Mouse (Mus musculus) liver, embryonic 14.5 days (tissue): ENCODE data around the gene Cacna1a. TPM values are rescaled to one million over a fixed set of nuclear protein-coding genes. Genes with fewer than 3 reads are reported as not detected.

ENCODE experiments used
- ATAC-seq: fragments of 200-750 bp; cut with Nextera tagmentation; 2 replicates; pipeline ENCODE4 v1.8.0; 2017; ENCODE audit warnings: moderate number of reproducible peaks, mild to moderate bottlenecking, moderate library complexity; ENCODE audit not compliant: insufficient read depth
- DNase-seq, 3 experiments: peaks; one replicate each; pipeline ENCODE4 v3.0.0-alpha.2; 2012 to 2013; ENCODE audit warnings: low read depth in 3 of 3, low spot score in 3 of 3
- H3K27ac ChIP-seq: fragments of 300-500 bp; sonication (generic); 2 replicates; pipeline ENCODE4 v1.5.1; 2014; ENCODE audit warnings: moderate library complexity, mild to moderate bottlenecking, control low read depth, inconsistent platforms
- H3K27me3 ChIP-seq: fragments of 300-500 bp; sonication (generic); 2 replicates; pipeline ENCODE4 v1.6.1; 2014; ENCODE audit warnings: mild to moderate bottlenecking, low read length, moderate library complexity; ENCODE audit not compliant: control insufficient read depth, insufficient read depth
- H3K36me3 ChIP-seq: fragments of 300-500 bp; sonication (generic); replicated peaks from 2 replicates; pipeline ENCODE4 v1.6.1; 2014; ENCODE audit warnings: low read depth; ENCODE audit not compliant: control insufficient read depth, insufficient read depth
- H3K4me1 ChIP-seq, 2 experiments: fragments of 200-500 bp in 1 of 2; fragments of 300-500 bp in 1 of 2; sonication (generic) in 1 of 2; replicated peaks; 2 replicates each; pipeline ENCODE4 v1.6.1; 2012 to 2014; ENCODE audit warnings: antibody characterized with exemption in 1 of 2, inconsistent platforms in 1 of 2, low read length in 1 of 2; ENCODE audit not compliant: control insufficient read depth in 2 of 2, insufficient read depth in 2 of 2
- H3K4me2 ChIP-seq: fragments of 300-500 bp; sonication (generic); 2 replicates; pipeline ENCODE4 v1.6.1; 2014; ENCODE audit warnings: low read depth, mild to moderate bottlenecking, control low read depth, moderate library complexity
- H3K4me3 ChIP-seq, 2 experiments: fragments of 200-500 bp in 1 of 2; fragments of 300-500 bp in 1 of 2; sonication (generic) in 1 of 2; 2 replicates each; pipeline ENCODE4 v1.5.1; 2012 to 2014; ENCODE audit warnings: low read depth in 2 of 2, low read length in 2 of 2, mild to moderate bottlenecking in 2 of 2, control low read depth in 1 of 2, inconsistent platforms in 1 of 2, moderate library complexity in 1 of 2; ENCODE audit not compliant: insufficient read depth in 1 of 2
- H3K9ac ChIP-seq: fragments of 300-500 bp; sonication (generic); replicated peaks from 2 replicates; pipeline ENCODE4 v1.6.1; 2014; ENCODE audit warnings: mild to moderate bottlenecking, control low read depth, moderate library complexity
- H3K9me3 ChIP-seq: fragments of 300-500 bp; sonication (generic); 2 replicates; pipeline ENCODE4 v1.6.1; 2016; ENCODE audit warnings: low read length, mixed read lengths; ENCODE audit not compliant: control insufficient read depth
- CTCF ChIP-seq: IDR thresholded peaks from 2 replicates; pipeline ENCODE4 v1.5.1; 2016; ENCODE audit warnings: antibody characterized with exemption, low read depth, control low read depth
- EP300 ChIP-seq: IDR thresholded peaks from 2 replicates; pipeline ENCODE4 v1.6.1; 2016; ENCODE audit warnings: antibody characterized with exemption, low read depth
- WGBS: fragments of 180-500 bp; shearing (Covaris S2); extraction: QIAGEN DNeasy Blood & Tissue Kit; methylation state at CpG from one replicate; pipeline ENCODE4 v1.1.7; 2014; ENCODE audit not compliant: insufficient replicate concordance; 5-methylcytosine and 5-hydroxymethylcytosine counted together
- polyA plus RNA-seq, 2 experiments: library from polyadenylated mRNA; depleted of rRNA in 1 of 2; stranded (reverse) in 1 of 2; unstranded in 1 of 2; fragments of >200 nt; fragmentation: Nextera tagmentation in 1 of 2; extraction: Ambion mirVana in 1 of 2; gene quantifications; 2 replicates each; pipeline versions ENCODE4 v1.2.1 to v1.2.3; 2012 to 2014

Cacna1a gene
- polyA plus RNA-seq, 2 experiments = 0.61 to 1.5 TPM

DNA sequence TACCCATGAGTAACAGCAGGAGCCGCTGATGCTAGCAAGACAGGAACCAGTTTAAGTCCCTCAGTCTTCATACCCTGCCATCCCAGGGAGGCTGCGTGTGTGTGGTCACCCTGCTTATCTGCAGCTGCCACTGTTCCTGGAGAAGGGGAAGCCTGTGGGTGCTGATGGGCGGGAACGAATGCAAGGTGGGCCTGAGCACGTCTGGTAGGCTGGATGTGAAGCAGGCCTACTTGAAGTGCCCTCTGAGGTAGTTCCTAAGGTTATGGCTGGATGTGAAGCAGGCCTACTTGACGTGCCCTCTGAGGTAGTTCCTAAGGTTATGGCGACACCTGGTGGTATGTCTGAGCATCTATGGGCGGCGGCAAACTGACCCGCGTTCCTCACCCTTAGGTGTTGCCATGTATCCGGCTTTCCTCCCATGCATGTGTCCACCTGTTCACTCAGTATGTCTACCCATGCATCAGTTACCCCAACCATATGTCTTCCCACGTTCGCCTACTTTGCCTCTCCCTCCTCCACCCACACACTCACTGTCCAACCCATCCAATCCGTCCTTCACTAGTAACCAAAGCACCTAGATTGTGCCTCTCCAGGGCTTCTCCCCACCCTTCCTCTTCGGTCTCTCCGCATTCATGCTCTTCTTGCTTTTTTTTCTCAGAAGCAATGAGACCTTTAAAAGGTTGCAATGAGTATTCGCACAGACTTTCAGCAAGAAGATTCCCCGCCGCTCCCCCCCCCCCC lies 30.4 kb upstream of the Cacna1a start:
- Histone ChIP-seq H3K4me2 (no peak overlapping the region), H3K27ac (no peak overlapping the region), H3K4me1 (no peaks in the 10 kb centered on the region), H3K27me3 (no peaks in the 10 kb centered on the region), H3K9ac (no peak overlapping the region), H3K36me3 (no peaks in the 10 kb centered on the region), H3K9me3 (no peaks in the 10 kb centered on the region), H3K4me3 (no peak overlapping the region)
- ATAC-seq = no peak
- TF ChIP-seq EP300 = no peak
- TF ChIP-seq CTCF = peak; percentile 90
- 16% methylated on average over 20 of the region's 20 CpGs for WGBS
- peak; percentile 19 to 31 (median 26) for DNase-seq

DNA sequence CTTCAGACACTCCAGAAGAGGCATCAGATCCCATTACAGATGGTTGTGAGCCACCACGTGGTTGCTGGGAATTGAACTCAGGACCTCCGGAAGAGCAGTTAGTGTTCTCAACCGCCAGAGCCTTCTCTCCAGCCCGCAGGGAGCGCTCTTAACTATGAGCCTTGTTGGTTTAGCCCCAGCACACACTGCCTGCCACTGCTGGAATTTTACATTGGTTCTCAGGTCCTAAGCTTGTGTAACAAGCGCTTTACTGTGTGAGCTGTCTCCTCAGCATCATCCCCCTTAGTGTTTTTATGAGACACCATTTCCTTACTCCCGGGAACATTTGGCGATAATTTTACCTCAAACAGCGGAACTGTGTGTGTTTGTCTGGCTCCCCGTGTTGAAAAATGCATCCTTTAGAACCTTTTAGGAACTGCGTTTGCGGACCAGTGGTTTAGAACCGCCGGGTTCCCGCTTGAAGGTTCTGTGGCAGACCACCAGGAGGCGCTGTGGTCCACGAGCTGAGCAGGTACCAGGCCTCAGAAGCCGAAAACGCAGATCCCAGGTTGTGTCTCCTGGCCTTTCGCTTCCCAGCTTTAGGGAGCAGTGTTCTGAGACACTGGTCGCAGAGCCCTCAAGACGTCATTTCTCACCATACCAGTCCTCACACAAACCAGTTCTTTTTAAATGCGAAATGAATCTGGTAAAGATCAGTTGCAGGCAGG lies 24.7 kb upstream of the Cacna1a start:
- H3K4me3 ChIP-seq = no peak overlapping the region
- no peak overlapping the region for H3K4me2 ChIP-seq
- H3K9me3 ChIP-seq = no peaks in the 10 kb centered on the region
- H3K27me3 ChIP-seq = no peaks in the 10 kb centered on the region
- TF ChIP-seq EP300 = no peak
- TF ChIP-seq CTCF = peak; percentile 93
- H3K4me1 ChIP-seq = no peaks in the 10 kb centered on the region
- ATAC-seq (no peak), DNase-seq (peak in 2 of 3 experiments; percentile 7 to 16)
- no peak overlapping the region for H3K27ac ChIP-seq
- H3K9ac ChIP-seq = no peak overlapping the region
- 12% methylated on average over 23 of the region's 23 CpGs for WGBS
- no peaks in the 10 kb centered on the region for H3K36me3 ChIP-seq

DNA sequence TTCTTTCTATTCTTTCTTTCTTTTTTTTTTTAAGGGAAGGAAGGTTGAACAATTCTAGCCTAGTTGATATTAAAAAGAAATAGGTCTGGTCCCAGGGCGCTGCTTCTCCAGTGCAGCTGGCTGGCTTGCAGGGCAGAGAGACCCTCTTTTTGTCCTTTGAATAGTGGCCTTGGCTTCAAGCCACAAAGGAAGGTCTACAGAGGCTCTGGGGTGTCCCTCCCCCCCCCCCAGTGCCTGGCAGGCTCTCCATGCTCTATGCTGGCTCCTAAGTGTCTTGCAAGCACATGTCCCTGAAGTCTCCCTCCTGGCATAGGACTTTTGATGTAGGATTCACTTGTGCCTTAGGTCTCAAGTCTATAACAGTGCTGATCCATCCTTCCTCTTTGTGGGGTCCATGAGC lies 23.0 kb upstream of the Cacna1a start:
- TF ChIP-seq EP300 (no peak), CTCF (no peak)
- WGBS = 65% methylated on average over 1 of the region's 1 CpGs
- no peaks in the 10 kb centered on the region for H3K4me1 ChIP-seq
- no peak overlapping the region for H3K27ac ChIP-seq
- H3K4me3 ChIP-seq = no peak overlapping the region
- H3K9me3 ChIP-seq = no peaks in the 10 kb centered on the region
- H3K9ac ChIP-seq = no peak overlapping the region
- H3K36me3 ChIP-seq = no peaks in the 10 kb centered on the region
- no peak for ATAC-seq
- H3K4me2 ChIP-seq = no peak overlapping the region
- no peaks in the 10 kb centered on the region for H3K27me3 ChIP-seq
- DNase-seq = no peak

DNA sequence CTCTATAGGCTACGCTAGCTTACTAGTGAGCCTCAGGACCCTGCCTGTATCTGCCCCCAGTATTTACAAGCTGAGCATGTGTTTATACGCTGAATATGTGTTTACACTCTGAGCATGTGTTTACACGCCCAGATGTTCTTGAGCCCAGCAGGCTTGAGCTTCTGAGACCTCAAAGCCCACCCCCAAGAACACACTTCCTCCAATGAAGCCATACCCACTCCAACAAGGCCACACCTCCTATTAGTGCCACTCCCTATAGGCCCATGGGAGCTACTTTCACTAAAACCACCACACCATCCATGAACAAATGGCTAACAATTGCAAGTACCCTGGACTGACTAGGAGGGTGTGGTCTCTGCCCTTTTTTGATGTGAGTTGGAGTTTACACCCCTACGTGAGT lies 17.3 kb upstream of the Cacna1a start:
- Histone ChIP-seq H3K4me2 (no peak overlapping the region), H3K4me3 (no peak overlapping the region), H3K27ac (no peak overlapping the region), H3K36me3 (no peaks in the 10 kb centered on the region), H3K4me1 (no peaks in the 10 kb centered on the region), H3K27me3 (no peaks in the 10 kb centered on the region), H3K9me3 (no peaks in the 10 kb centered on the region), H3K9ac (no peak overlapping the region)
- WGBS = 50% methylated on average over 4 of the region's 4 CpGs
- no peak for DNase-seq
- TF ChIP-seq CTCF = no peak
- TF ChIP-seq EP300 = no peak
- no peak for ATAC-seq

DNA sequence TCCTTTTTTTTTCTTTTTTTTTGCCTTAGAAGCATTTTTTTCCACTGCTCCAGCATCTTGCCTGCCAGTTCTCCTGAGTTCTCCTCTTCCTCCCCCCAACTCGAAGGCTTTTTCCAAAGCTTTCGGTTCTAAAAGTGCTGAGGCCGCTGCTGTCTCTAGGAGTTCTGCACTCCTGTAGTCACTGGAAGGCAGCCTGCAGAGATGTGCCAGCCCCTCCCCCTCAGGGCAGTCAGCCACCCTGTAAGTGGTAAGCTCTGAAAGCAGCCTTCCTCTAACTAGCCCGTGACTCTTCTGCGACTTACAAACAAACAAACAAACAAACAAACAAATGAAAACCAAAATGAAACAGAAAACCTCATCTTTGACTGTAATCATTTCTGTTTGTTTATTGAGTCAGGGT lies 13.2 kb upstream of the Cacna1a start:
- Histone ChIP-seq H3K36me3 (no peaks in the 10 kb centered on the region), H3K9me3 (no peaks in the 10 kb centered on the region), H3K27ac (no peak overlapping the region), H3K4me1 (no peaks in the 10 kb centered on the region), H3K27me3 (no peaks in the 10 kb centered on the region), H3K4me2 (no peak overlapping the region), H3K4me3 (no peak overlapping the region), H3K9ac (no peak overlapping the region)
- WGBS = 33% methylated on average over 5 of the region's 5 CpGs
- ATAC-seq (no peak), DNase-seq (no peak)
- TF ChIP-seq EP300 = no peak
- no peak for TF ChIP-seq CTCF
